Mouse (Mus musculus) adrenal gland, postnatal 14 days (tissue): ENCODE results near the gene Cyp26c1. TPM values are rescaled to one million over a fixed set of nuclear protein-coding genes. Genes with fewer than 3 reads are reported as not detected.

Source experiments
- DNase-seq: peaks from one replicate; pipeline ENCODE4 v3.0.0; 2021; ENCODE audit warnings: mixed read lengths
- total RNA-seq: library from RNA; stranded (reverse); gene quantifications from 2 replicates; pipeline ENCODE4 v1.2.3, GENCODE M21; 2021

The Cyp26c1 gene
- total RNA-seq, 1 experiment from 2014 or later, result not detected

GRCm38 (mm10) chr19:37698273-37699160 is 13.1 kb downstream of the Cyp26c1 start:
- no peak for DNase-seq

GRCm38 (mm10) chr19:37699711-37700110 is 14.3 kb downstream of the Cyp26c1 start:
- no peak for DNase-seq

- peak; percentile 73 for DNase-seq
Observed at GRCm38 (mm10) chr19:37702377-37703076, 17.1 kb downstream of the Cyp26c1 start.

GRCm38 (mm10) chr19:37703902-37704509 is 18.6 kb downstream of the Cyp26c1 start:
- peak; percentile 87 for DNase-seq

GRCm38 (mm10) chr19:37705722-37706121 is 20.3 kb downstream of the Cyp26c1 start:
- DNase-seq, result no peak

- DNase-seq, result no peak
Observed at GRCm38 (mm10) chr19:37714681-37715080, 29.3 kb downstream of the Cyp26c1 start.

GRCm38 (mm10) chr19:37715980-37716379 is 30.6 kb downstream of the Cyp26c1 start:
- DNase-seq, result no peak

GRCm38 (mm10) chr19:37716524-37717175 is 31.3 kb downstream of the Cyp26c1 start:
- no peak for DNase-seq

GRCm38 (mm10) chr19:37719166-37719565 is 33.8 kb downstream of the Cyp26c1 start:
- DNase-seq, result no peak

- DNase-seq, result no peak
Observed at GRCm38 (mm10) chr19:37724591-37724990, 39.2 kb downstream of the Cyp26c1 start.

- DNase-seq, result no peak
Observed at GRCm38 (mm10) chr19:37726585-37726984, 41.2 kb downstream of the Cyp26c1 start.

GRCm38 (mm10) chr19:37727366-37727765 is 42.0 kb downstream of the Cyp26c1 start:
- DNase-seq, result no peak

GRCm38 (mm10) chr19:37735426-37735825 is 50.0 kb downstream of the Cyp26c1 start:
- no peak for DNase-seq

GRCm38 (mm10) chr19:37738575-37738974 is 53.2 kb downstream of the Cyp26c1 start:
- no peak for DNase-seq

GRCm38 (mm10) chr19:37740043-37740442 is 54.7 kb downstream of the Cyp26c1 start:
- no peak for DNase-seq

Other genes with a start within 250 kb of the Cyp26c1 start
- gene Exoc6, start 135.2 kb upstream of the Cyp26c1 start, total RNA-seq, result 22.5 and 26.9 TPM in 2 replicates
- not detected in 2 replicates for gene Cyp26a1, start 12.2 kb downstream of the Cyp26c1 start, total RNA-seq